Mouse (Mus musculus) retina, postnatal 1 day (tissue): ENCODE measurements around the gene Arid3a.
"Not testable (repeated sequence)": the region's sequence is repeated elsewhere in the genome, so short reads cannot be mapped to it uniquely, and the experiment has no call there.

Source experiments
- DNase-seq: peaks from one replicate; pipeline ENCODE4 v3.0.0-alpha.2; 2012

Gene Arid3a

GRCm38 (mm10) chr10:79926491-79927323 is at the start of gene Arid3a:
Gene Arid3a, plus strand, starts transcription at chr10:79927043.
- DNase-seq = peak; percentile 95

DNA sequence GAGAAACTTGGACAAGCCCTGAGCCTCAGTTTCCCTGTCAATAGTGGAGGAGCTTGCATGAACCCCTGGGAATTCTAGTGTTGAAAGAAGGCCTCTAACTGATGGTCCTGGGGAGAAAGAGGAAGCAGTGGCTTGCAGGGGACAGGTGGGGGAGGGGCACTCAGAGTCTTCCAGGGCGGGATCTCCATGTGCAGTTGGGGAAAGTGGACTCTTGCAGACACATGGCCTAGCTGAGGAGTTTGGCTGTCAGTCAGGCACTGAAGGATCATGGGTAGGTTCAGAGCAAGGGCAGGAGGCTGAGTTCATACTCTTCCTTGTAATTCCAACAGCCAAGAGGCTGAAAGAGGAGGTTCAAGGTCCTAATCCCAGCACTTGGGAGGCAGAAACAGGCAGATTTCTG is 49.7 kb upstream of the Arid3a start:
- DNase-seq = no peak

- no peak for DNase-seq
Measured at GRCm38 (mm10) chr10:79877757-79878156, 49.1 kb upstream of the Arid3a start.

GRCm38 (mm10) chr10:79879527-79879926 is 47.3 kb upstream of the Arid3a start:
- no peak for DNase-seq

- no peak for DNase-seq
Measured at GRCm38 (mm10) chr10:79880721-79881120, 46.1 kb upstream of the Arid3a start.

DNA sequence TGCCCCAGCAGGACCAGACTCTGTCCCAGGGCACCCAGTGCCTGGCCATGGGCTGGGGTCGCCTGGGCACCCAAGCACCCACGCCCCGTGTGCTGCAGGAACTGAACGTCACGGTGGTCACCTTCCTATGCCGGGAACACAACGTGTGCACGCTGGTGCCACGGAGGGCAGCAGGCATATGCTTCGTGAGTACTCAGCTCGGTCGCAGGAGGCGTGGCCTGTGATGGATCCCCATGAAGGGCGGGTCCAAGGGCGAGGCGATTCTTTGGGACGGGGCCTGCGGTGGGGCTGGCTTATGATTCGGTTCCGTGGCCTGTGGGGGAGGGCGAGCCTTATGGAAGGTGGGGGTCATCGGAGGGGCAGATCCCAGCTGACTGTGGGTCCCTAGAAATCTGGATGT is 44.9 kb upstream of the Arid3a start:
- DNase-seq = peak; percentile 68

GRCm38 (mm10) chr10:79883297-79884084 is 43.4 kb upstream of the Arid3a start:
- peak; percentile 92 for DNase-seq

GRCm38 (mm10) chr10:79884446-79884845 is 42.4 kb upstream of the Arid3a start:
- no peak for DNase-seq

DNA sequence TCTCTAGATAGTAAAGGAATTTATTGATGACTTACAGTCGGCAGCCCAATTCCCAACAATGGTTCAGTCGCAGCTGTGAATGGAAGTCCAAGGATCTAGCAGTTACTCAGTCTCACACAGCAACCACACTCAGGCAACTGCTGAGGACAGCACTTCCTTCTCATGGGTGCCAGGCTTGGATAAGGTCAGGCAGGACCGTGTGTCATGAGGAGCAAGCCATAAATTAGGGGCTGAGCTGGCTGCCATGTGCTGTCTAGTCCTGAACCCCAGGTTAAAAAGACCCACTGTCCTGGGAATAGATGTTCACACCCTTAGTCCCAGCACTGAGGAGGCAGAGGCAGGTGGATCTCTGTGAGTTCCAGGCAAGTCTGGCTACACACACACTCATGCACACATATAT is 41.9 kb upstream of the Arid3a start:
- DNase-seq = not testable (repeated sequence)

DNA sequence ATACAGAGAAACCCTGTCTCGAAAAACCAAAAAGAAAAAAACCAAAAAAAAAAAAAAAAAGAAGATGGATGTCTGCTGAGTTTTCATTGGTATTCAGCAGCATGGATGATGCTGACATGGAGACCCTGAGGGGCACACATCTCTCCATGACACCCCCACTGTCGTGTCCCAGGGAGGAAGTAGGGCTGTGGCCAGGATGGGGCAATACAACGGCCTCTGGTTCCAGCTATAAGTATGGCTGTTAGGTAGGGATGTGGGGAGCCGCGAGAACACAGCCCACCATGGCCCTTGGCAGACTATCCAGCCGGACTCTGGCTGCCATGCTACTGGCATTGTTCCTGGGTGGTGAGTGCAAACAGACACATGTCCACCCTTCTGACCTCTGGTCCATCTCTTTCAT is 40.8 kb upstream of the Arid3a start, which contains the start of gene Elane:
TSS of gene Elane (plus strand) at position 194 of the 400 bp plus-strand sequence.
- DNase-seq = no peak

- DNase-seq = no peak
Measured at GRCm38 (mm10) chr10:79886611-79887010, 40.2 kb upstream of the Arid3a start.

DNA sequence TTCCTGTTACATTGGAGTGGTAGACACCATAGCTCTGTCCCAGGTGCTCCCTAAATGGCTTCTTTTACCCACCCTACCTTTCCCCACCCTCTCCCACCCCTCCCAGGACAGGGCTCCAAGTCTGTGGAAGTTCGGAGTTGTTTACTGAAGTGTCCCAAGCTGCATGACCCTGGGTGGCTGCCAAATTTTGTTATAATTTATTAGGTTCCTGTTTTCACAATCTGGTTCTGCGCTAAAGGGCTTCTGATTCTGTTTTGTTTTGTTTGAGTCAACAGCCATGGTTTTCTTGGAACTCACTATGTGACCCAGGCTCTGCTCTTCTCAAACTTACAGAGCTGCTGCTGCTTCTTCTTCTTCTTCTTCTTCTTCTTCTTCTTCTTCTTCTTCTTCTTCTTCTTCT is 37.5 kb upstream of the Arid3a start:
- no peak for DNase-seq

DNA sequence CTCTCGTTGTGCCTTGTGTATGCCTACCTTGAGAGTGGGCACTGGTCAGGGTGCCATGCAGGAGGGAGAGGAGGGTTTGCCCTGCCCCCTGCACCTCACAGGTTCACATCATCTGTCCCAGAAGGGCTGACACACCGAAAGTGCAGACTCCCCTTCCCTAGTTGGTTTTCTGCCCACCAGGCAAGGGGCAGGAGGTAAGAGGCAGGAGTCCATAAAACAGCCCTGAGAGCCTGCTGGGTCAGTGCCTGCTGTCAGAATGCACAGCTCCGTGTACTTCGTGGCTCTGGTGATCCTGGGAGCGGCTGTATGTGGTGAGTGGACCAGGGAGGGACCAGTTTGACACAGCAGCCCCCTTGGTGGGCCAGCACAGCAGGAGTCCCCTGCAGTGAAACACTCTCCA is 36.2 kb upstream of the Arid3a start, which contains the start of gene Cfd:
TSS of gene Cfd (plus strand) at position 184 of the 400 bp plus-strand sequence.
- DNase-seq = no peak

DNA sequence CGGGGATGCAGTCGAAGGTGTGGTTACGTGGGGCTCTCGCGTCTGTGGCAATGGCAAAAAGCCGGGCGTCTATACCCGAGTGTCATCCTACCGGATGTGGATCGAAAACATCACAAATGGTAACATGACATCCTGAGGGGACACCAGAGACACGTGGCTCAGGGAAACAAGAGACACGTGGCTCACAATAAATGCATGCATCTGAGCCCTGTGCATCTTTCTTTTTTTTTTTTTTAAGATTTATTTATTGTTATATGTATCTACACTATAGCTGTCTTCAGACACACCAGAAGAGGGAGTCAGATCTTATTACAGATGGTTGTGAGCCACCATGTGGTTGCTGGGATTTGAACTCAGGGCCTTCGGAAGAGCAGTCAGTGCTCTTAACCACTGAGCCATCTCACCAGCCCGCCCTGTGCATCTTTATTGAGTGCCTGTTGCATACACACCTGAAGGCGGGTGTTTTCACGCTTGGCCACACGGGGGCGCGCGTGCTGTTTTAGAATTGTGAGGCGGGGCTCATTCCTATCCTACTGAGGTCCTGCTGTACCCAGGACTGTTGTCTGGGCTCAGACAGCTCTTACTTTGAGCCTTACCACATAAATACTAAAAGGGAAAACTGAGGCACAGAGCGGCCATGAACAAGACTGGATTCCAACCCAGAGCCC is 34.3 kb upstream of the Arid3a start:
- peak; percentile 86 for DNase-seq

DNA sequence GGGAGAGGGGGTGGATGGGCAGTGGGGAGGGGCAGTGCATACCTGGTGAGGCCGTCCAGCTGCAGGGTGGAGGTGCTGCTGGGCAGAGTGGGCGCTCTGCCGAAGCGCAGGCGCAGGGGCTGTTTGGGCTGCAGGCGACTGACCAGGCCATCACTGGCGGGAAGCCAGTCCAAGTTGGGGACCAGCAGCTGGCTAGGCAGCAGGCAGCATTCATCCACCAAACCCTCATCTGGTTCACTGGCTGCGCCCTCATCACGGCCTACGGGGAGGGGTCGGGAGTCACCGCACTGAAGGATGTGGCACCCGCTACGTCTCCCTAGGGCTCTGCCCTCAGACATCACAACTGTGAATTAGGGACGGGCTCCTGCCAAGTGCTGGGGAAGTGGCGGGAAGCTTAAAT is 30.5 kb upstream of the Arid3a start:
- DNase-seq = no peak

- no peak for DNase-seq
Measured at GRCm38 (mm10) chr10:79896814-79897213, 30.0 kb upstream of the Arid3a start.

- DNase-seq = no peak
Measured at GRCm38 (mm10) chr10:79897316-79898245, 29.3 kb upstream of the Arid3a start.

- peak; percentile 98 for DNase-seq
Measured at GRCm38 (mm10) chr10:79900951-79901410, 25.9 kb upstream of the Arid3a start.

DNA sequence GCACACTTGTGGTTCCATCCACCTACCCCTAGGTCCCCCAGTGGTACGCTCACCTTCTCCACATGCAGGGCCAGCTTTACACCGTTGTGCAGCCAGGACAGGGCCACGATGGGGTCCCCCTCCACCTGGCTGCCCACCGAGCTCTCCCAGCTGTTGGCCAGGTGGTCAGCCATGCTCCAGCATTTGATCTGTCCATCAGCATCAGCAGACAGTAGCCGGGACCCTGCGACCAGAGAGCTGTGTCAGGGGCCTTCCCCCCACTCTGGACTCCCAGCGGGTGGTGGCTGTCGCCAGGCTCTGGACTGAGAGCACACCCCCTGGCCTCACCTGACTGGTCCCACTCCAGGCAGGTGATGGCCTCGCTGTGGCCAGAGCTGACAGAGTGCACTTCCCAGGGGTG is 20.1 kb upstream of the Arid3a start:
- no peak for DNase-seq

DNA sequence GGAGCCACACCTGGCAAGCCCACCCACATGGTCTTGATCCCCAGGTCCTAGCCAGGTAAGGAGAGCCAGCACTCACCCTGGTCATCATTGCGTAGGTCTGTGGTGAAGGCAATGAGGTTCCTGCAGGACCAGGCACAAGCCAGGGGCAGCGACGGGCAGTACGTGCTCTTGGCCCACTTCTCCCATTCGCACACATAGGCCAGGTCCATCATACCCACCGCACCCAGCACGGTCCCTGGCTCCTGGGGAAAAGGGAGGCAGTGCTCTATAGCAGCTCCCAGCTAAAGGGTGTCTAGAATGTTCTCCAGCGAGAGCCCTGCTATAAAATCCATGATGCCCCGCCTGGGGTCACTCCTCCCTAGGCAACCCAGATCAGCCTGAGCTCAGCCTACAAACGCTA is 19.4 kb upstream of the Arid3a start:
- no peak for DNase-seq

DNA sequence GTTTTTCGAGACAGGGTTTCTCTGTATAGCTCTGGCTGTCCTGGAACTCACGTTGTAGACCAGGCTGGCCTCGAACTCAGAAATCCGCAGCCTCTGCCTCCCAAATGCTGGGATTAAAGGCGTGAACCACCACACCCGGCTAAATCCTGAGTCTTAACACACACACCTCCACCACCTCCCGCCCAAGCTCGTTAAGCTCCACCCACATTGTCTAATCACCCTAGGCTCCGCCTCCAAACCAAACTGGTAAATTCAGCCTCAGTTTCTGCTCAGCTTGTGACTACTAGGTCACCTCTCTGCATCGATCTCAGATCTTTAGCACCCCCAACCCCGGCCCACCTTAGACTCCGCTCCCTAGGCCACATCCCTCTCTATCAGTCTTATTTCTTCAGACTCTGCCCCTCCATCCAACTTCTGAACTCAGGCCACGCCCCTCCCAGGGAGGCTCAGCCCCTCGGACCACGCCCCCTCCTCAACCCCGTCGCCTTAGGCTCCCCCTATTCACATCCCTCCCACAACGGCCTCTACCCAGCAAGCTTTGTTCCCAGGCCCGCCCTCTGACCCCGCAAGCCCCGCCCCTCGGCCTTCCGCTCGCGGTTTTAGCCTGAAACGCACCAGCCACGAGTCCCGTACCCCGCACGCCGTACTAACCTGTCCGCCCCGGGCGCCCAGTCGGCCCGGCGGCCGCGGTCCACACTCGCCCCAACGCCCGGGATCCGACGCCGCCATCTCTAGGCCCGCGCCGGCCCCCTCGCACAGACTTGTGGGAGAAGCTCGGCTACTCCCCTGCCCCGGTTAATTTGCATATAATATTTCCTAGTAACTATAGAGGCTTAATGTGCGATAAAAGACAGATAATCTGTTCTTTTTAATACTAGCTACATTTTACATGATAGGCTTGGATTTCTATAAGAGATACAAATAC is 18.4 kb upstream of the Arid3a start, which contains the start of gene Med16:
TSS of gene Med16 (minus strand) at position 757 of the 925 bp plus-strand sequence.
- peak; percentile 98 for DNase-seq
